Mouse (Mus musculus): ENCODE data around the gene Gm10490. TPM values are rescaled to one million over a fixed set of nuclear protein-coding genes. Genes with fewer than 3 reads are reported as not detected.
A peak's percentile ranks its signal among the peaks of the same experiment; 100 is the strongest.

The Gm10490 gene
- total RNA-seq, 2 experiments from 2014 or later = not detected

DNA sequence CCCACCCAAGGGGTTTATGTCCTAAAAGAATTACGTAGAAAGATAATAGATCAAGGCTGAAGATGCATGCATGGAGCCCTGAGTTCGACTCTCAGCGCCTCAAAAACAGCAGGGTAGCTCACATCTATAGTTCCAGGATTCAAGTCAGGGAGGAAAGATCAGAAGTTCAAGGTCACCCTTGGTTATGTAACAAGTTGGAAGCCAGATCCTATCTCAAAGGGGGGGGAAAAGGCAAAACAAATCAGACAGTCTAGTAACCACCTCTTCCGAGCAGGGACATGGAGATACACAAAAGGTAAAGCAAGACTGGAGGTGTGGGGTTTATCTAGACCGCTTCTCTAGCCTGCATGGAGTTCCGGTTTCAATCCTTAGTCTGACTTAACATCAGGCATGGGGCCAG is 16.9 kb downstream of the Gm10490 start:
- no peak for DNase-seq (ENCODE audit: low spot score)

DNA sequence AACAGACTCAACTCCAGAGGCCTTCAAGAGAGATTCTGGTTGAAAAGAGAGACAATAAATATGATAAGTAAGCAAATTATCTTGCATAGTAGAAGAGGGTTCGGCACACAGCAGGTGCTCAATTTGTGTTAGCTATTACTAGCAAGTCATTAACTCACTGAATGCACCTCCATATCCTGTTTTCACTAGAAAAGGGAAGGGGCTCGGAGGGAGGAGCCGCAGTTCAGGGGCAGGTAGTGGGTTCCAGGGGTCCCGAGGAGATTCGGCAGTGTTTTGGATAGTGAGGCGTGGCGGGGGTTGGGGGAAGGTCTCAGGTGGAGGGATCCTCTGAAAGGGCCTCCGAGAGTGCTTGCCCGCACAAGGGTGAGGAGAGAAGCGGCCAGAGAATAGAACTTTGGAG is 17.8 kb downstream of the Gm10490 start:
- DNase-seq (ENCODE audit: low spot score) = no peak

DNA sequence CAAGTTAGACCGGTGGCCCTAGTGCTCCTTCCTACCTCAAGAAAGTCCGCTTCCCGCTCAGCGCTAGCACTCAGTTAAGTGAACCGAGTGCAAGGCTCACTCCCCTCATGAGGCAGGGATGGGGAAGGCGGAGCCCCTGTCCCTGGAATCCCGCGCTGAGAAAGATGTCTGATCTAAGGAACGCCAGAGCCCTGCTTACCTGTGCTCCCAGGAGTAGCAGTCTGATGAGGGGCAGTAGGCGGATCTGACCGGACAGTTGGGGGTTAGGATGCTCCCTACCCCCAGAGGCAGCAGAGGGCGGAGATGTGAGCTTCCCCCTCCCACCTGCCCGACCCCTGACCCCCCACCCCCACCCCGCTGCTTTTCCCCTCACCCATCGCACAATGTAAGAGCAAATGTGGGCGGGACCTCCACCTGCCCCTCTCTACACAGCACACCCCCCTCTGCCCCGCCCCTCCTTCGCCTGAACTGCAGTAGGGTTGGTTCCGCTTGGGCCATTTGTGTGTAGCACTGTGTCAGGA is 19.0 kb downstream of the Gm10490 start, which contains the start of gene Eras:
Eras (minus strand) TSS at position 338 of the 521 bp plus-strand sequence.
- DNase-seq (ENCODE audit: low spot score) = no peak

DNA sequence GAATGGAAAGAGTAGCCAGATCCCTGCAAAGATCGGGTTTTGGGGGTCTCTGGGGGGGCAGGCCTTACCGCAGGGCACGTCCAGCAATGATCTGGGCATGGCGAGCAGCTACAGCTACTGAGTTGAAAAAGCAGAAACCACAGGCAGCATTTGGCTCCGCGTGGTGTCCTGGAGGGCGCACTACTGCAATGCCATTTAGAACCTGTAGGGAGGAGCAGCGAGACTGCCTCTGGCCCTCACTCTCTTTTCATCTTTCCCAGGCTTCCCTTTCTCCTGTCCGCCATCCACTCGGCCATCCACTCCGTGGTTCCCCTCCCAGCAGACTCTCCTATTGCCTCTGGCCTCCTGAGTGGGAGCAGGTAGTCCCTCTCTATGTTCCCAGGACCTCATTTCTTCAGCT is 27.5 kb downstream of the Gm10490 start:
- DNase-seq (ENCODE audit: low spot score) = no peak

DNA sequence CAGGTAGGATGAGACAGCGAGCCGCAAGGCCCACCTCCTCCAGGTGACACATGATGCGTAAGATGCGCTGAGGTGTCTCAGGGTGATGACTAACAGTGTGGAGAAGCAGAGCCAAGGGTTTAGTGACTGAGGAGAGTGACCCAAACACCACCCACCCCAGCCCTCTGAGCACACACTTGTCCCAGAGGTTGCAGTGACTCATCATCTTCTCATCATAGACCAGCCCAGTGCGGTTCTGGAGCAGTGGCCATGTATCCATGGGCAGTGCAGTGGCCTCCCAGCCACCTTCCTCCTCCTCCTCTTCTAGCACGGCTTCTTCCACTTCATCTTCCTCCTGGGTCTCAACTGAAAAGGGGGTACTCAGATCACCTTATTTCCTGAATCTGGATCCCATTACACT is 28.3 kb downstream of the Gm10490 start:
- DNase-seq (ENCODE audit: low spot score) = no peak

DNA sequence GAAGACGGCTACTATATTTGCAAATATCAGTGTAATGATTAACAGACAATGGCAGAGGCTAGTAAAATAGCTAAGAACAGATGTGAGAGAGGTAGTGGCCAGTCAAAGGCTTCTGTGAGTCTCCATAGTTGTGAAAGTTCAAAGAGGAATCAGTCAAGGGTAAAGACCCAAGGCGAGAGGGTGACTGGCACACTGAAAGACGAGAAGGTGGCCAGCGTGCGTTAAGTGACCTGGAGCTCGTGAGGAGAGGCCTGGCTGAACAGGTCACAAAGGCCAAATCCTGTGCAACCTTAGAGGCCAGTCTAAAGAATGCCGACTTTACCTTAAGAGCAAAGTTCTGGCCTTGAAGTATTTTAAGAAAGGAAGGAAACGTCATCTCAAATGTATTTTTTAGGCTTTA is 36.3 kb downstream of the Gm10490 start:
- DNase-seq (ENCODE audit: low spot score) = no peak

- no peak for DNase-seq (ENCODE audit: low spot score)
Measured at GRCm38 (mm10) chrX:7947108-7947899, 38.0 kb downstream of the Gm10490 start, which contains the start of gene Hdac6. Gene Hdac6 (minus strand): TSS chrX:7947889.

GRCm38 (mm10) chrX:7947900-7948492 is 38.7 kb downstream of the Gm10490 start:
- peak; percentile 95 for DNase-seq (ENCODE audit: low spot score)

DNA sequence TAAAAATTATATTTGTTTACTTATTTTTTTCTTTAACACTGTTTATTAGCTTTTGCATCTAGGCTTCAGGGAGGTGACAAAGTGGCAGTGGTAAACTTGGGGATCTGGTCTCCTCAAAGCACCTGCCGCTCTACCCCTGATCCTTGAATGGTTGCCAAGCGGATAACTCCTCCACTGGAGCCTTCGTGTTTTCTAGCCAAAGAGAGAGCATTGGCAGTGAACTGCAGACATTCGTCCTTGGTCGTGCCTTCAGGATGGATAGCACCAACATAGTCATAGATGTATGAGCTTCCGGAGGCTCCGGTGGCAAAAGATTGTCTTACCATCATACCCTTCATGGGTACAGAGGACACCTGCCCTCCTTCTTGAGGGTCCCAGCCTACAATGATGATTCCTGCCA is 40.7 kb downstream of the Gm10490 start:
- DNase-seq (ENCODE audit: low spot score) = no peak

- no peak for DNase-seq (ENCODE audit: low spot score)
Measured at GRCm38 (mm10) chrX:7958868-7959267, 49.5 kb downstream of the Gm10490 start.

Other genes starting within 250 kb of the Gm10490 start
- 10 to 100 TPM; 30.3 to 35.0 TPM for gene Plp2, start 238.2 kb upstream of the Gm10490 start, total RNA-seq (2021)
- 10 to 100 TPM; 30.6 to 33.7 TPM for gene Magix, start 228.3 kb upstream of the Gm10490 start, total RNA-seq (2021)
- gene Gpkow, start 212.4 kb upstream of the Gm10490 start, total RNA-seq (2021) = 10 to 100 TPM; 14.3 to 15.0 TPM
- 10 to 100 TPM; 32.4 to 37.1 TPM for gene Wdr45, start 195.2 kb upstream of the Gm10490 start, total RNA-seq (2021)
- gene Gm45208, start 187.3 kb upstream of the Gm10490 start, total RNA-seq (2021) = under 1 TPM in 1 of 2 experiments, not detected in 1; 0.45 TPM
- 1 to 10 TPM; 5.0 to 5.6 TPM for gene Praf2, start 181.1 kb upstream of the Gm10490 start, total RNA-seq (2021)
- gene Ccdc120, start 158.6 kb upstream of the Gm10490 start, total RNA-seq (2021) = under 1 TPM; 0.34 to 0.50 TPM
- gene Tfe3, start 147.0 kb upstream of the Gm10490 start, total RNA-seq (2021) = 1 to 10 TPM; 7.9 to 9.2 TPM
- gene Gripap1, start 119.8 kb upstream of the Gm10490 start, total RNA-seq (2021) = 10 to 100 TPM; 16.7 to 19.5 TPM
- gene Kcnd1, start 87.3 kb upstream of the Gm10490 start, total RNA-seq (2021) = under 1 TPM in 1 of 2 experiments, not detected in 1; 0.12 TPM
- 10 to 100 TPM; 14.6 to 17.1 TPM for gene Otud5, start 68.2 kb upstream of the Gm10490 start, total RNA-seq (2021)
- gene Pim2, start 31.3 kb upstream of the Gm10490 start, total RNA-seq (2021) = 1 to 10 TPM; 1.5 to 1.9 TPM
- gene Slc35a2, start 25.5 kb upstream of the Gm10490 start, total RNA-seq (2021) = 1 to 10 TPM; 7.7 to 9.5 TPM
- 10 to 100 TPM; 22.3 to 23.5 TPM for gene Pqbp1, start 10.3 kb upstream of the Gm10490 start, total RNA-seq (2021)
- gene Timm17b, start 10.2 kb upstream of the Gm10490 start, total RNA-seq (2021) = 10 to 100 TPM; 42.7 to 47.6 TPM
- not detected for gene Gm10491, start 1.7 kb upstream of the Gm10490 start, total RNA-seq (2021)
- not detected for gene Pcsk1n, start 10.3 kb downstream of the Gm10490 start, total RNA-seq (2021)
- gene Eras, start 19.1 kb downstream of the Gm10490 start, total RNA-seq (2021) = not detected
- 1 to 10 TPM; 3.6 to 5.0 TPM for gene Hdac6, start 38.3 kb downstream of the Gm10490 start, total RNA-seq (2021)
- gene Gata1, start 68.5 kb downstream of the Gm10490 start, total RNA-seq (2021) = not detected
- gene Glod5, start 109.0 kb downstream of the Gm10490 start, total RNA-seq (2021) = not detected
- gene Suv39h1, start 165.2 kb downstream of the Gm10490 start, total RNA-seq (2021) = 1 to 10 TPM; 4.5 TPM
- gene Was, start 181.0 kb downstream of the Gm10490 start, total RNA-seq (2021) = under 1 TPM; 0.21 to 0.52 TPM
- 10 to 100 TPM in 1 of 2 experiments, 1 to 10 TPM in 1; 8.7 to 10.1 TPM for gene Wdr13, start 223.3 kb downstream of the Gm10490 start, total RNA-seq (2021)
- gene Rbm3, start 236.3 kb downstream of the Gm10490 start, total RNA-seq (2021) = 10 to 100 TPM; 48.0 to 90.4 TPM

Data from gastrocnemius, adult 18-20 months (tissue).